Mouse (Mus musculus) adrenal gland, postnatal 36 days (tissue): ENCODE measurements at regions not wholly inside any gene's neighbourhood (a gene's known extent, or its start where the extent isn't known, plus 50 kb on each side); places are given as distances from the start of the nearest gene placed in this dataset. TPM values are rescaled to one million over a fixed set of nuclear protein-coding genes. Genes with fewer than 3 reads are reported as not detected.

ENCODE experiments used
- DNase-seq, 2 experiments: peaks; one replicate each; pipeline ENCODE4 v3.0.0; 2021; ENCODE audit warnings: mixed read lengths in 1 of 2
- microRNA-seq: library from miRNA; unstranded; fragments of <30 nt; microRNA quantifications from one replicate; pipeline ENCODE4 v1.2.0, GENCODE M21; 2021

DNA sequence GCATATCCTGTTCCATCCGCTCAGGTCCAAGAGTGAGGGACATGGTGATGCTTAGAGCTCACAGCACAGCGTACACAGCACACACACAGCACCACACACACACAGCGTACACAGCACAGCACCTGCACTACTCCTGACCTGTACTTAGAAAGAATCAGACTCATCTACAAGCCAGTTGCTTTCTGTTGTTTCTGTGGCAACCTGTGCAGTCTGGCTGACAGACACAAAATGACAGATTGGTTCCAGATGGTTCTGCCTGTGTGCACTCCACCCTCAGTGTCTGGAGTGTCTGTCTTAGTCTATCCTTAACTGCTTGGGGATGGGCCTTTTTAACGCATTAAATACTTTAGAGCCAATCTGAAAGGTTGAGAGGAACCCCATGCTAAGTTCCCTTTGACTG lies 150.4 kb upstream of the Kcnab2 start:
- no peak for DNase-seq

GRCm38 (mm10) chr4:152625032-152626003 lies 147.6 kb upstream of the Kcnab2 start:
- peak; percentile 61 to 74 for DNase-seq

- no peak for DNase-seq
Measured at GRCm38 (mm10) chr4:152622022-152622777, 144.5 kb upstream of the Kcnab2 start.

DNA sequence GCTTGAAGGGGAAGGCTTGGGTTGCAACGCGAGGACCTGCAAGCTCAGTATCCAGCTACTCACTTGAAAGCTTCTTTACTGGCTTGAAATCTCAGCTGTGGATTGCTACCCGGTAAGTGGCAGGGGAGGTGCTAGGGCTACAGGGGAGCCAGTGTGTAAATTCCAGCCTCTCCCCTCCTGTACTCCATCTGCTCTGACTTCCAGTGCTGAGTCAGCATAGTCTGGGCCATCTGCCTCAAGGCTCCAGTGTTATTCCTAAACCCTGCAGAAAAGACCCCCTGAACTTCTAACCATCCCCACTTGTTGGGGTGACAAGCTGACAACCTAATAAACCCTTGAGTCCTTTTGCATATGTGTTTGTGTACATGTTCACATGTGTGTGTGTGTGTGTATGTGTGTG lies 140.0 kb upstream of the Kcnab2 start:
- no peak for DNase-seq

DNA sequence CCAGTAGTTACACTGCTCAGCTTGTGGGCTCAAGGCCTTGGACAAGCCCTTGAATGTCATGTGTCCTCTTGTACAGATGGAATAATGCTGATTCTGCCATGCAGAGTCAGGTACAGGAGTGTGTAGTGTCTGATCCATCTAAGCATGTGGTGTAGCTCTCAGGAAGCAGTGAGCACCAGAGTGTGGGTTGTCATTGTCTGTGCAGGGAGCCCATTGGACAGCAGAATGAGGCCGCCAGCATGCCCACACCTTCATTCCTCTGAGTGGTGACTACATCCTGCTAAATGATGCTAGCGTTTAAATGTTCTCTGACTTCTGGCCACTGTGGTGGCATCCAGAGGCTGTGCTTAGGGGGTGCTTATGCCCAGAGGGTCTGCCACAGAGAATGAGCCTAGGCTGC lies 137.5 kb upstream of the Kcnab2 start:
- no peak for DNase-seq

GRCm38 (mm10) chr4:152614356-152615100 lies 136.9 kb upstream of the Kcnab2 start:
- no peak for DNase-seq

Small RNA genes lying in the stretch of these regions (microRNA-seq; reads per million reads assigned to microRNA genes)
- not detected for gene Gm25779
